Mouse (Mus musculus) lung, embryonic 14.5 days (tissue): ENCODE measurements around the gene Dot1l. TPM values are rescaled to one million over a fixed set of nuclear protein-coding genes. Genes with fewer than 3 reads are reported as not detected.

Source experiments
- ATAC-seq: fragments of 200-750 bp; cut with Nextera tagmentation; 2 replicates; pipeline ENCODE4 v1.8.0; 2017; ENCODE audit warnings: mild to moderate bottlenecking, moderate TSS enrichment, moderate library complexity; ENCODE audit not compliant: insufficient read depth
- DNase-seq: peaks from one replicate; pipeline ENCODE4 v3.0.0-alpha.2; 2015
- H3K27ac ChIP-seq: fragments of 300-500 bp; sonication (generic); 2 replicates; pipeline ENCODE4 v1.5.1; 2014; ENCODE audit warnings: low read depth, mild to moderate bottlenecking, moderate library complexity
- H3K27me3 ChIP-seq: fragments of 300-500 bp; sonication (generic); 2 replicates; pipeline ENCODE4 v1.6.1; 2014; ENCODE audit warnings: low read length, control low read depth; ENCODE audit not compliant: insufficient read depth
- H3K36me3 ChIP-seq: fragments of 300-500 bp; sonication (generic); 2 replicates; pipeline ENCODE4 v1.6.1; 2014; ENCODE audit warnings: control low read depth; ENCODE audit not compliant: insufficient read depth
- H3K4me1 ChIP-seq: fragments of 300-500 bp; sonication (generic); 2 replicates; pipeline ENCODE4 v1.6.1; 2014; ENCODE audit warnings: antibody characterized with exemption, control low read depth; ENCODE audit not compliant: insufficient read depth
- H3K4me2 ChIP-seq: fragments of 300-500 bp; sonication (generic); 2 replicates; pipeline ENCODE4 v1.6.1; 2014; ENCODE audit warnings: mild to moderate bottlenecking
- H3K4me3 ChIP-seq: fragments of 300-500 bp; sonication (generic); 2 replicates; pipeline ENCODE4 v1.5.1; 2014; ENCODE audit warnings: low read depth, low read length
- H3K9ac ChIP-seq: fragments of 300-500 bp; sonication (generic); 2 replicates; pipeline ENCODE4 v1.6.1; 2014
- H3K9me3 ChIP-seq: fragments of 300-500 bp; sonication (generic); 2 replicates; pipeline ENCODE4 v1.6.1; 2016; ENCODE audit warnings: low read depth, low read length, control low read depth
- CTCF ChIP-seq: IDR thresholded peaks from 2 replicates; pipeline ENCODE4 v1.5.1; 2016; ENCODE audit warnings: antibody characterized with exemption, low read depth
- WGBS: fragments of 180-500 bp; shearing (Covaris S2); extraction: QIAGEN DNeasy Blood & Tissue Kit; methylation state at CpG from one replicate; pipeline ENCODE4 v1.1.7; 2014; 5-methylcytosine and 5-hydroxymethylcytosine counted together
- polyA plus RNA-seq: library from polyadenylated mRNA; unstranded; fragments of >200 nt; fragmentation: Nextera tagmentation; extraction: Ambion mirVana; gene quantifications from 2 replicates; pipeline ENCODE4 v1.2.1, GENCODE M21; 2014

Gene Dot1l
- polyA plus RNA-seq, 1 experiment from 2014 or later: 29.1 TPM

DNA sequence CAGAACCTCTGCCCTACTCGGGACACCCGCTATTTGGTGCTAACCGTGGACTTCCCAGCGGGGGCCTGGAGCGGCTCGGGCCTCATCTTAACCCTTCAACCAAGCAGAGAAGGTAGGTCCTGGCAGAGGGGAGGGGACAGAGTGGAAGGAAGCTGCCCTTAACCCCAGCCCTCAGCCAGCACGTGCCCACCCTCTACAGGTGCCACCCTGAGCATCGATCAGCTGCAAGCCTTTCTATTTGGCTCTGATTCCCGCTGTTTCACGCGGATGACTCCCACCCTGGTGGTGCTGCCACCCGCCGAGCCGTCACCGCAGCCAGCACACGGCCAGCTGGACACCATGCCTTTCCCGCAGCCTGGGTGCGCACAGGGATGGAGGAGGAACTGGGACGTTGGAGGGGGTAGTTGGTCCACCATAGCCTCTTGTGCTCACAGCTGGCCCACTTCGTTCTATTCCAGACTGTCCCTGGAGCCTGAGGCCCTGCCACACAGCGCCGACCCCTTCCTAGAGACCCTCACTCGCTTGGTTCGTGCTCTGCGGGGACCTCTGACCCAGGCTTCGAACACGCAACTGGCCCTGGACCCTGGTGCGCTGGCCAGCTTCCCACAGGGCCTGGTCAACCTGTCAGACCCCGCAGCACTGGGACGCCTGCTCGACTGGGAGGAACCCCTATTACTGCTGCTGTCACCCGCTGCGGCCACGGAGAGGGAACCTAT lies 51.5 kb downstream of the Dot1l start:
- TF ChIP-seq CTCF: no peak
- Histone ChIP-seq H3K4me1 (peaks cover 19% of the 10 kb centered on the region), H3K9ac (peak overlapping the region; percentile 60), H3K4me2 (peak overlapping the region; percentile 91), H3K36me3 (peaks cover 40% of the 10 kb centered on the region), H3K27ac (peak overlapping the region; percentile 87), H3K27me3 (peaks cover 12% of the 10 kb centered on the region), H3K4me3 (peak overlapping the region; percentile 47), H3K9me3 (no peaks in the 10 kb centered on the region)
- WGBS: 35% methylated on average over 34 of the region's 34 CpGs
- DNase-seq (no peak), ATAC-seq (0 out of 2 replicates have a peak, but pooled peaks have one; percentile 3)

- H3K4me1 ChIP-seq: peaks cover 19% of the 10 kb centered on the region
- H3K9me3 ChIP-seq: no peaks in the 10 kb centered on the region
- WGBS: under 1% methylated on average over 58 of the region's 58 CpGs
- H3K36me3 ChIP-seq: peaks cover 33% of the 10 kb centered on the region
- peak overlapping the region; percentile 47 for H3K4me3 ChIP-seq
- peak; percentile 89 for DNase-seq
- H3K4me2 ChIP-seq: peak overlapping the region; percentile 91
- H3K9ac ChIP-seq: peak overlapping the region; percentile 60
- H3K27me3 ChIP-seq: peaks cover 12% of the 10 kb centered on the region
- H3K27ac ChIP-seq: peak overlapping the region; percentile 87
- TF ChIP-seq CTCF: no peak
- peak; percentile 64 for ATAC-seq
These were observed 52.1 kb downstream of the Dot1l start for GRCm38 (mm10) chr10:80807057-80807627.

GRCm38 (mm10) chr10:80808099-80808984 lies 53.3 kb downstream of the Dot1l start:
- 12% methylated on average over 40 of the region's 40 CpGs for WGBS
- peak overlapping the region; percentile 91 for H3K4me2 ChIP-seq
- peaks cover 21% of the 10 kb centered on the region for H3K36me3 ChIP-seq
- DNase-seq (no peak), ATAC-seq (no peak)
- H3K4me3 ChIP-seq: peak overlapping the region; percentile 47
- no peak for TF ChIP-seq CTCF
- no peaks in the 10 kb centered on the region for H3K9me3 ChIP-seq
- H3K9ac ChIP-seq: peak overlapping the region; percentile 40
- peaks cover 19% of the 10 kb centered on the region for H3K4me1 ChIP-seq
- H3K27me3 ChIP-seq: peaks cover 12% of the 10 kb centered on the region
- peak overlapping the region; percentile 87; the same call in 1 of the 2 replicates for H3K27ac ChIP-seq

- WGBS: 9% methylated on average over 18 of the region's 18 CpGs
- no peak for TF ChIP-seq CTCF
- peak overlapping the region; percentile 91 for H3K4me2 ChIP-seq
- H3K4me3 ChIP-seq: peak overlapping the region; percentile 47
- peaks cover 12% of the 10 kb centered on the region for H3K27me3 ChIP-seq
- DNase-seq: no peak
- 0 out of 2 replicates have a peak overlapping the region, but pooled peaks have one; percentile 13 for H3K27ac ChIP-seq
- no peaks in the 10 kb centered on the region for H3K9me3 ChIP-seq
- peaks cover 19% of the 10 kb centered on the region for H3K4me1 ChIP-seq
- peaks cover 14% of the 10 kb centered on the region for H3K36me3 ChIP-seq
- ATAC-seq: no peak
- peak overlapping the region; percentile 40 for H3K9ac ChIP-seq
These were observed 54.1 kb downstream of the Dot1l start for GRCm38 (mm10) chr10:80808985-80809632.

GRCm38 (mm10) chr10:80810084-80810483 lies 55.1 kb downstream of the Dot1l start:
- Histone ChIP-seq H3K27ac (no peak overlapping the region), H3K9ac (no peak overlapping the region), H3K4me3 (peak overlapping the region; percentile 6; the same call in 1 of the 2 replicates), H3K36me3 (peaks cover 4% of the 10 kb centered on the region), H3K27me3 (peaks cover 12% of the 10 kb centered on the region), H3K4me1 (peaks cover 19% of the 10 kb centered on the region), H3K9me3 (no peaks in the 10 kb centered on the region), H3K4me2 (peak overlapping the region; percentile 39)
- no peak for DNase-seq
- 7% methylated on average over 20 of the region's 20 CpGs for WGBS
- ATAC-seq: no peak
- no peak for TF ChIP-seq CTCF

GRCm38 (mm10) chr10:80812391-80813041 lies 57.5 kb downstream of the Dot1l start:
- TF ChIP-seq CTCF: no peak
- Histone ChIP-seq H3K27me3 (peaks cover 8% of the 10 kb centered on the region), H3K4me1 (peaks cover 12% of the 10 kb centered on the region), H3K4me3 (no peak overlapping the region), H3K27ac (no peak overlapping the region), H3K36me3 (no peaks in the 10 kb centered on the region), H3K9ac (no peak overlapping the region), H3K4me2 (no peak overlapping the region), H3K9me3 (no peaks in the 10 kb centered on the region)
- DNase-seq (no peak), ATAC-seq (no peak)
- WGBS: 42% methylated on average over 5 of the region's 5 CpGs
